Mouse (Mus musculus) myocyte (in vitro differentiated cells): ENCODE measurements around the gene Adal.

Source experiments
- CEBPB ChIP-seq: IDR thresholded peaks from 2 replicates; pipeline ENCODE4 v1.6.1; 2011; ENCODE audit warnings: mild to moderate bottlenecking, moderate library complexity; ENCODE audit not compliant: poor library complexity, insufficient read depth, severe bottlenecking
- MYOD1 ChIP-seq, 3 experiments: IDR thresholded peaks; one replicate each; pipeline ENCODE4 v1.6.1; 2011; ENCODE audit warnings: control low read depth in 2 of 3, low read depth in 2 of 3, mild to moderate bottlenecking in 2 of 3, moderate library complexity in 1 of 3; ENCODE audit not compliant: insufficient read length in 2 of 3, control insufficient read depth in 1 of 3
- POLR2A ChIP-seq: IDR thresholded peaks from one replicate; pipeline ENCODE4 v1.6.1; 2011; ENCODE audit warnings: low read depth, mild to moderate bottlenecking, control low read depth, moderate library complexity; ENCODE audit not compliant: insufficient read length
- POLR2AphosphoS2 ChIP-seq: IDR thresholded peaks from one replicate; pipeline ENCODE4 v1.6.1; 2011; ENCODE audit warnings: low read depth, control low read depth; ENCODE audit not compliant: insufficient read length
- TCF3 ChIP-seq: IDR thresholded peaks from one replicate; pipeline ENCODE4 v1.6.1; 2011; ENCODE audit warnings: low read depth, control low read depth; ENCODE audit not compliant: insufficient read length
- USF1 ChIP-seq: IDR thresholded peaks from one replicate; pipeline ENCODE4 v1.6.1; 2011; ENCODE audit warnings: low read depth, mild to moderate bottlenecking, control low read depth, moderate library complexity

GRCm38 (mm10) chr2:121127536-121127935 lies 12.7 kb upstream of the Adal start:
- TF ChIP-seq TCF3 (no peak), POLR2A (no peak), MYOD1 (IDR thresholded peaks at IDR 0.05; ENCODE audit: control insufficient read depth in 1 of 3, insufficient read length in 2 of 3, low read depth in 2 of 3) (no peak), CEBPB (no peak), POLR2AphosphoS2 (no peak), USF1 (no peak)
